8 mouse cellular contexts compared by ENCODE assay signal in genomic region chr3:97609845-97610410, GRCm38 (mm10). TPM values are rescaled to one million over a fixed set of nuclear protein-coding genes. Genes with fewer than 3 reads are reported as not detected.
DNase-seq lines count a peak whose midpoint lies in the region; ATAC-seq and TF ChIP-seq lines count a peak whose summit lies in the region.

Chd1l (minus strand) TSS chr3:97610203.

- H3K27me3 ChIP-seq in embryonic facial prominence, embryonic 15.5 days: no peaks in the 10 kb centered on the region
- H3K27me3 ChIP-seq in limb, embryonic 14.5 days (ENCODE audit: control insufficient read depth, insufficient read depth, low read length): no peaks in the 10 kb centered on the region
- no peaks in the 10 kb centered on the region for H3K27me3 ChIP-seq in midbrain, embryonic 16.5 days (ENCODE audit: control insufficient read depth, insufficient read depth, low read depth, low read length)
- H3K27me3 ChIP-seq in spleen, adult 2 months (ENCODE audit: control insufficient read depth, insufficient read depth, low read length): no peaks in the 10 kb centered on the region

- H3K4me1 ChIP-seq in bone marrow macrophage, adult 2 months (ENCODE audit: control insufficient read depth, insufficient read depth, low read length): peaks cover 3% of the 10 kb centered on the region
- H3K4me1 ChIP-seq in embryonic facial prominence, embryonic 15.5 days: peaks cover 4% of the 10 kb centered on the region; the same call in 1 of the 2 replicates
- peaks cover 3% of the 10 kb centered on the region; the same call in 1 of the 2 replicates for H3K4me1 ChIP-seq in limb, embryonic 14.5 days (ENCODE audit: control insufficient read depth, insufficient read depth, low read length)
- peaks cover 4% of the 10 kb centered on the region; the same call in 1 of the 2 replicates for H3K4me1 ChIP-seq in midbrain, embryonic 16.5 days (ENCODE audit: control insufficient read depth, insufficient read depth, low read length)
- H3K4me1 ChIP-seq in spleen, adult 2 months (ENCODE audit: control insufficient read depth, insufficient read depth, insufficient read length): no peaks in the 10 kb centered on the region

- no peaks in the 10 kb centered on the region for H3K9me3 ChIP-seq in embryonic facial prominence, embryonic 15.5 days (replicated peaks)
- H3K9me3 ChIP-seq in limb, embryonic 14.5 days (ENCODE audit: control insufficient read depth, low read length): no peaks in the 10 kb centered on the region
- H3K9me3 ChIP-seq in midbrain, embryonic 16.5 days (replicated peaks; ENCODE audit: control insufficient read depth, low read length, poor library complexity, severe bottlenecking): no peaks in the 10 kb centered on the region

- WGBS in embryonic facial prominence, embryonic 15.5 days: under 1% methylated on average over 56 of the region's 56 CpGs
- 0% methylated on average over 46 of the region's 56 CpGs for WGBS in limb, embryonic 14.5 days
- under 1% methylated on average over 34 of the region's 56 CpGs for WGBS in midbrain, embryonic 16.5 days
- 1% methylated on average over 56 of the region's 56 CpGs for WGBS in spleen, adult 2 months

- no peaks in the 10 kb centered on the region for H3K36me3 ChIP-seq in embryonic facial prominence, embryonic 15.5 days
- H3K36me3 ChIP-seq in limb, embryonic 14.5 days (ENCODE audit: control insufficient read depth, insufficient read depth, low read length): no peaks in the 10 kb centered on the region
- no peaks in the 10 kb centered on the region for H3K36me3 ChIP-seq in midbrain, embryonic 16.5 days (ENCODE audit: control insufficient read depth, insufficient read depth, low read length)
- no peaks in the 10 kb centered on the region for H3K36me3 ChIP-seq in spleen, adult 2 months (ENCODE audit: control insufficient read depth, insufficient read depth, low read length)

- TF ChIP-seq CTCF in bone marrow macrophage, adult 2 months (IDR thresholded peaks at IDR 0.05; ENCODE audit: low read depth, low read length): peak; percentile 46
- peak; percentile 98 for TF ChIP-seq CTCF in spleen, adult 2 months (IDR thresholded peaks at IDR 0.05; ENCODE audit: extremely low read depth, insufficient read depth, insufficient read length, insufficient replicate concordance)

- peak within 1 kb of the TSS; percentile 39 for H3K27ac ChIP-seq in bone marrow macrophage, adult 2 months (ENCODE audit: insufficient read depth, low read depth, low read length)
- peak within 1 kb of the TSS; percentile 85 for H3K27ac ChIP-seq in embryonic facial prominence, embryonic 15.5 days (replicated peaks)
- peak within 1 kb of the TSS; percentile 91 for H3K27ac ChIP-seq in limb, embryonic 14.5 days (replicated peaks; ENCODE audit: low read depth, low read length)
- peak within 1 kb of the TSS; percentile 90 for H3K27ac ChIP-seq in midbrain, embryonic 16.5 days (ENCODE audit: low read length)
- peak within 1 kb of the TSS; percentile 89 for H3K27ac ChIP-seq in spleen, adult 2 months (ENCODE audit: insufficient read depth, low read length)

- no peak for TF ChIP-seq POLR2A in bone marrow macrophage, adult 2 months (IDR thresholded peaks at IDR 0.05; ENCODE audit: borderline replicate concordance, low read depth, low read length)
- 0 out of 2 replicates have a peak, but pooled peaks have one; percentile 38 for TF ChIP-seq POLR2A in limb, embryonic 14.5 days (IDR thresholded peaks at IDR 0.05; ENCODE audit: borderline replicate concordance, extremely low read depth, insufficient read depth, insufficient read length)
- TF ChIP-seq POLR2A in spleen, adult 2 months (IDR thresholded peaks at IDR 0.05; ENCODE audit: low read depth, low read length): peak; percentile 61

- H3K9ac ChIP-seq in embryonic facial prominence, embryonic 15.5 days: peak within 1 kb of the TSS; percentile 51
- peak within 1 kb of the TSS; percentile 88 for H3K9ac ChIP-seq in limb, embryonic 14.5 days (ENCODE audit: low read depth, low read length, severe bottlenecking)
- peak within 1 kb of the TSS; percentile 90 for H3K9ac ChIP-seq in midbrain, embryonic 16.5 days (ENCODE audit: low read depth, low read length)

- peak within 1 kb of the TSS; percentile 65 for H3K4me3 ChIP-seq in bone marrow macrophage, adult 2 months (ENCODE audit: insufficient read depth, low read length)
- peak within 1 kb of the TSS; percentile 66 for H3K4me3 ChIP-seq in embryonic facial prominence, embryonic 15.5 days (replicated peaks)
- peak within 1 kb of the TSS; percentile 78 for H3K4me3 ChIP-seq in limb, embryonic 14.5 days (replicated peaks; ENCODE audit: low read length)
- peak within 1 kb of the TSS; percentile 84 for H3K4me3 ChIP-seq in midbrain, embryonic 16.5 days (ENCODE audit: low read depth, low read length)
- H3K4me3 ChIP-seq in spleen, adult 2 months (ENCODE audit: extremely low read depth, insufficient read depth, insufficient read length): peak within 1 kb of the TSS; percentile 73

- ATAC-seq in embryonic facial prominence, embryonic 15.5 days (ENCODE audit: insufficient number of reproducible peaks, low FRiP score, low TSS enrichment, low read depth): peak; percentile 92
- peak; percentile 94 for ATAC-seq in limb, embryonic 14.5 days (ENCODE audit: low FRiP score, low read depth)
- ATAC-seq in midbrain, embryonic 16.5 days: peak; percentile 97

- peak; percentile 94 to 96 for DNase-seq in B cell, adult 2 months
- DNase-seq in heart, adult 9 months (ENCODE audit: low spot score in 2 of 2): peak; percentile 89 to 92
- peak; percentile 93 for DNase-seq in kidney, adult 9 months
- DNase-seq in limb, embryonic 14.5 days (ENCODE audit: low spot score): peak; percentile 86
- peak; percentile 87 to 89 for DNase-seq in spleen, adult 2 months (ENCODE audit: low read depth in 1 of 2, low spot score in 2 of 2)

- H3K4me2 ChIP-seq in embryonic facial prominence, embryonic 15.5 days (replicated peaks): peak within 1 kb of the TSS; percentile 81
- peak within 1 kb of the TSS; percentile 60 for H3K4me2 ChIP-seq in limb, embryonic 14.5 days (replicated peaks; ENCODE audit: low read depth, low read length, severe bottlenecking)
- peak within 1 kb of the TSS; percentile 66 for H3K4me2 ChIP-seq in midbrain, embryonic 16.5 days (ENCODE audit: low read length)

RNA-seq across cellular contexts. Expression of gene Chd1l, which starts in this region (rescaled TPM):
- polyA plus RNA-seq in bone marrow macrophage, adult 2 months (2012; ENCODE audit: insufficient read depth, insufficient read length, missing spikeins): 9.7 and 10.6 TPM in 2 replicates
- polyA plus RNA-seq in embryonic facial prominence, embryonic 15.5 days (2015; fragmentation: Nextera tagmentation; extraction: Ambion mirVana): 13.8 and 14.5 TPM in 2 replicates
- 11.1 and 13.5 TPM in 2 replicates for polyA plus RNA-seq in limb, embryonic 14.5 days (2012; rRNA removed)
- polyA plus RNA-seq in limb, embryonic 14.5 days (2014; fragmentation: Nextera tagmentation; extraction: Ambion mirVana): 12.8 and 14.0 TPM in 2 replicates
- 4.4 and 4.7 TPM in 2 replicates for polyA plus RNA-seq in midbrain, embryonic 16.5 days (2015; fragmentation: Nextera tagmentation; extraction: Ambion mirVana)
- 5.2 and 5.7 TPM in 2 replicates for polyA plus RNA-seq in spleen, adult 2 months (2012; rRNA removed)

Comparison
In these comparisons a context has a peak if more than half of its experiments do, and no peak if none do; other contexts are left out.
1. Peak in every context shown above with its lines: DNase-seq, ATAC-seq, H3K4me3 ChIP-seq and H3K27ac ChIP-seq.
2. H3K27ac ChIP-seq: peak in every context shown above with its lines; median percentile 91 in limb, embryonic 14.5 days; 90 in midbrain, embryonic 16.5 days; 89 in spleen, adult 2 months; 85 in embryonic facial prominence, embryonic 15.5 days; 39 in bone marrow macrophage, adult 2 months.